Mouse (Mus musculus): ENCODE data around the gene Pigs. TPM values are rescaled to one million over a fixed set of nuclear protein-coding genes. Genes with fewer than 3 reads are reported as not detected.

Gene Pigs
- polyA plus RNA-seq, 1 experiment: 88.3 TPM

DNA sequence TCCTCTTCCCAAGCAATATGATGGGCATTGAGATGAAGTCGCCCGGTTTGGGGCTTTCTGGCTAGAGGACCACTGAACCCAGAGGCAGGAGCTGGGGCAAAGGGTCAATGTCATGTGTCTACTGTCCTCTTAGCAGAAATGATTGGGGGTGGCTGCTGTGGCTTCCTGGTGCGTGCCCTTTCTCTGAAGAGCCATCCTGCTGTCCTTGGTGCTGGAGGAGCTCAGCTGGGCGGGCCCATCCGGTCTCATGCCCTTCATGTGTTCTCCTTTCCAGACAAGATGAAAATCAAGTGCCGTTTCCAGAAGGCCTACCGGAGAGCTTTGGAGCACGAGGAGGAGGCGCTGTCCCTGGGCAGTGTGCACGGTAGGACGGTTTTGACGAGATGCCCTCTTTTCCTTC lies 4.5 kb downstream of the Pigs start:
- no peak overlapping the region for H3K4me3 ChIP-seq (ENCODE audit: control insufficient read depth, insufficient read depth, low read length)
- H3K36me3 ChIP-seq (ENCODE audit: control insufficient read depth, insufficient read depth, low read length): peaks cover 7% of the 10 kb centered on the region; the same call in 1 of the 2 replicates
- 99% methylated on average over 12 of the region's 12 CpGs for WGBS

DNA sequence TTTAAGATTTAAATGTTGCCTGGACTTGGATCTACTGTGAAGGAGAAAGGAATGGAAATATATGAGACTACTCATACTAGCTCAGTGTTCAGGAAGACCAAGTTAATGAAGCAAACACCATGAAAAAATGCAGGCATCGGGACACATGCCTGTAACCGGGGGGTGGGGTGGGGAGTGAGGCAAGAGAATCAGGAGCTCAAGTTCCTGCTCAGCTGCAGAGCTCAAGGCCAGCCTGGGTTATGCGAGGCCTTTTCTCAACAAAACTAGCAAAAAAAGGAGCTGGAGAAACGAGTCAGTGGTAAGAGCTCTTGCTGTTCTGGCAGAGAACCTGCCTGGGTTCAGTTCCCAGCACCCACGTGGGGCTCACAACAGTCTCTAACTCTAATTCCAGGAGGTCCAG lies 5.8 kb downstream of the Pigs start:
- peaks cover 2% of the 10 kb centered on the region for H3K4me1 ChIP-seq (replicated peaks; ENCODE audit: control insufficient read depth, insufficient read depth, low read length)
- no peak for TF ChIP-seq CTCF (IDR thresholded peaks at IDR 0.05; ENCODE audit: borderline replicate concordance, control insufficient read depth, extremely low read depth, insufficient read depth, low read length, poor library complexity)
- TF ChIP-seq POLR2A (IDR thresholded peaks at IDR 0.05; ENCODE audit: control insufficient read depth, extremely low read depth, insufficient read depth, low read length, poor library complexity): no peak
- WGBS: 91% methylated on average over 5 of the region's 5 CpGs
- H3K27me3 ChIP-seq (ENCODE audit: control insufficient read depth, insufficient read depth, low read length): no peaks in the 10 kb centered on the region
- peaks cover 7% of the 10 kb centered on the region for H3K36me3 ChIP-seq (ENCODE audit: control insufficient read depth, insufficient read depth, low read length)
- H3K27ac ChIP-seq (ENCODE audit: control insufficient read depth, insufficient read depth, low read length): no peak overlapping the region
- DNase-seq: no peak
- H3K4me3 ChIP-seq (ENCODE audit: control insufficient read depth, insufficient read depth, low read length): no peak overlapping the region

More for the DNA sequence above, 4.5 kb downstream of the Pigs start:
- TF ChIP-seq POLR2A (IDR thresholded peaks at IDR 0.05; ENCODE audit: control insufficient read depth, extremely low read depth, insufficient read depth, low read length, poor library complexity) (no peak), CTCF (IDR thresholded peaks at IDR 0.05; ENCODE audit: borderline replicate concordance, control insufficient read depth, extremely low read depth, insufficient read depth, low read length, poor library complexity) (no peak)
- H3K27ac ChIP-seq (ENCODE audit: control insufficient read depth, insufficient read depth, low read length): no peak overlapping the region
- DNase-seq: no peak
- H3K4me1 ChIP-seq (replicated peaks; ENCODE audit: control insufficient read depth, insufficient read depth, low read length): peaks cover 5% of the 10 kb centered on the region
- no peaks in the 10 kb centered on the region for H3K27me3 ChIP-seq (ENCODE audit: control insufficient read depth, insufficient read depth, low read length)

DNA sequence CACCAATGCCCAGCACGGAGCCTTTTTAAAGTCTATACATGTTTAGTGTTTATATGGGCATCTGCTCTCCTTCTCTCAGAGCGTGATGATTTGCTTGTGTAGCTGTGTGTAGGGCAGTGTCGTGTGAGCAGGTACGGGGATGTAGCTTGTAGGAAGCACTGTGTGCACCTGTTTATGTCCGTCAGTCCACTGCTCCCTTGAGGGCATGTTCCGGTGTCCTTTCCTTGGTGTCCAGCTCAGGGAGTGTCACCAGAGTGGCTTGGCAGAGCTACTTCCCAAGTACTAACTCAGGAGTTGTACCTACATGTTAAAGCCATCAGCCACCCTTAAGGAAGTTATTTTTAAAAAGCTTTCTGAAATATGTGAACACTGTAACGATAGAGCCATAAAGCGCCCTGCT lies 8.8 kb downstream of the Pigs start:
- Histone ChIP-seq H3K4me3 (ENCODE audit: control insufficient read depth, insufficient read depth, low read length) (no peak overlapping the region), H3K27me3 (ENCODE audit: control insufficient read depth, insufficient read depth, low read length) (no peaks in the 10 kb centered on the region), H3K4me1 (replicated peaks; ENCODE audit: control insufficient read depth, insufficient read depth, low read length) (no peaks in the 10 kb centered on the region), H3K27ac (ENCODE audit: control insufficient read depth, insufficient read depth, low read length) (no peak overlapping the region), H3K36me3 (ENCODE audit: control insufficient read depth, insufficient read depth, low read length) (peaks cover 7% of the 10 kb centered on the region)
- DNase-seq: no peak
- WGBS: 94% methylated on average over 8 of the region's 8 CpGs
- TF ChIP-seq POLR2A (IDR thresholded peaks at IDR 0.05; ENCODE audit: control insufficient read depth, extremely low read depth, insufficient read depth, low read length, poor library complexity): no peak
- no peak for TF ChIP-seq CTCF (IDR thresholded peaks at IDR 0.05; ENCODE audit: borderline replicate concordance, control insufficient read depth, extremely low read depth, insufficient read depth, low read length, poor library complexity)

DNA sequence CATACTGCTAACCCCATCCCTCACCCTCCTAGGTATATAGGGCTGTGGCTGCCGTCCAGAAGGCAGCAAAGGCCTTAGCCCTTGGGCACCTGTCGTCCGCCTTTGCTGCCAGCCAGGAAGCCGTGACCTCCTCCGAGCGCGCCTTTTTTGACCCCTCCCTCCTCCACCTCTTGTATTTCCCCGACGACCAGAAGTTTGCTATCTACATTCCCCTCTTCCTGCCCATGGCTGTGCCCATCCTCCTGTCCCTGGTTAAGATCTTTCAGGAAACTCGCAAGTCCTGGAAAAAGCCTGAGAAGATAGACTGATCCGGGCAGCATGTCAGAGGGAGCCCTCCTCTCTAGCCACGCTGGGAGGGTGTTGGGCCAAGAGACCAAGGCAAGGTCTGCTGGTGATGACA lies 13.5 kb downstream of the Pigs start:
- TF ChIP-seq CTCF (IDR thresholded peaks at IDR 0.05; ENCODE audit: borderline replicate concordance, control insufficient read depth, extremely low read depth, insufficient read depth, low read length, poor library complexity) (no peak), POLR2A (IDR thresholded peaks at IDR 0.05; ENCODE audit: control insufficient read depth, extremely low read depth, insufficient read depth, low read length, poor library complexity) (no peak)
- no peaks in the 10 kb centered on the region; the same call in none of the 2 replicates for H3K36me3 ChIP-seq (ENCODE audit: control insufficient read depth, insufficient read depth, low read length)

GRCm38 (mm10) chr11:78343381-78344327 lies 15.4 kb downstream of the Pigs start, which contains the start of gene Unc119:
TSS of gene Unc119 (plus strand) at chr11:78343482.
- Histone ChIP-seq H3K4me3 (ENCODE audit: control insufficient read depth, insufficient read depth, low read length) (peak within 1 kb of the TSS; percentile 52), H3K4me1 (replicated peaks; ENCODE audit: control insufficient read depth, insufficient read depth, low read length) (peaks cover 29% of the 10 kb centered on the region), H3K27me3 (ENCODE audit: control insufficient read depth, insufficient read depth, low read length) (no peaks in the 10 kb centered on the region), H3K36me3 (ENCODE audit: control insufficient read depth, insufficient read depth, low read length) (no peaks in the 10 kb centered on the region; the same call in none of the 2 replicates), H3K27ac (ENCODE audit: control insufficient read depth, insufficient read depth, low read length) (no peak within 1 kb of the TSS)
- no peak for TF ChIP-seq CTCF (IDR thresholded peaks at IDR 0.05; ENCODE audit: borderline replicate concordance, control insufficient read depth, extremely low read depth, insufficient read depth, low read length, poor library complexity)
- TF ChIP-seq POLR2A (IDR thresholded peaks at IDR 0.05; ENCODE audit: control insufficient read depth, extremely low read depth, insufficient read depth, low read length, poor library complexity): no peak
- peak; percentile 85 for DNase-seq
- WGBS: 3% methylated on average over 64 of the region's 66 CpGs

More for the DNA sequence above, 13.5 kb downstream of the Pigs start:
- Histone ChIP-seq H3K4me3 (ENCODE audit: control insufficient read depth, insufficient read depth, low read length) (no peak overlapping the region), H3K27me3 (ENCODE audit: control insufficient read depth, insufficient read depth, low read length) (no peaks in the 10 kb centered on the region), H3K27ac (ENCODE audit: control insufficient read depth, insufficient read depth, low read length) (no peak overlapping the region), H3K4me1 (replicated peaks; ENCODE audit: control insufficient read depth, insufficient read depth, low read length) (peaks cover 27% of the 10 kb centered on the region)
- 95% methylated on average over 12 of the region's 12 CpGs for WGBS
- no peak for DNase-seq

DNA sequence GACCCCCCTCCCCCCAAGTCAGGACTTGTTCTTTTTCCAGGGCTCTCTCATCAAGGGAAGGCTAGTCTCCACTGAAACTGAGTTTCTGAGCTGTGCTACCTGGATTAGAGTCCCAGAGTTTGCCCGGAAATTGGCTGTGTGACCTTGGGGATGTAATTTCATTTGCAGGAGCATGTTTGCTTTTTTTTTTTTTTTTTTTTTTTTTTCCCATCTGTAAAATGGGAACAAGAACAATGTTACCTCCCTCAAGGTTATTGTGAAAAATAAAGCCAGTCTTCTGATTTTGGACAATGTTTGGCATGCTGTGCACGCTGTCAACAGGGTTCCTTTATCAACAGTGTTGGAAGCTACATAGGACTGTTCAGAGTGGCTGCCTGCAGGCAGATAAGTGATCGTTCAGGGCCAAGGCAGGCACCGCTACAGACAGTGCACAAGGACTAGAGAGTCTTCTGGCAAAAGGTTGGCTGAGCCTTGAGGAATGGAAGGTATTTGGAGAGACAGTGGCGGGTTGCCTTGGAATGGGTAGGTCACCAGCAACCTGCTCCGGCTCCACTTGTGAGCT lies 16.2 kb downstream of the Pigs start:
- TF ChIP-seq POLR2A (IDR thresholded peaks at IDR 0.05; ENCODE audit: control insufficient read depth, extremely low read depth, insufficient read depth, low read length, poor library complexity): no peak
- no peak for TF ChIP-seq CTCF (IDR thresholded peaks at IDR 0.05; ENCODE audit: borderline replicate concordance, control insufficient read depth, extremely low read depth, insufficient read depth, low read length, poor library complexity)
- Histone ChIP-seq H3K4me1 (replicated peaks; ENCODE audit: control insufficient read depth, insufficient read depth, low read length) (peaks cover 29% of the 10 kb centered on the region), H3K4me3 (ENCODE audit: control insufficient read depth, insufficient read depth, low read length) (0 out of 2 replicates have a peak overlapping the region, but pooled peaks have one; percentile 52), H3K27me3 (ENCODE audit: control insufficient read depth, insufficient read depth, low read length) (no peaks in the 10 kb centered on the region), H3K27ac (ENCODE audit: control insufficient read depth, insufficient read depth, low read length) (no peak overlapping the region), H3K36me3 (ENCODE audit: control insufficient read depth, insufficient read depth, low read length) (no peaks in the 10 kb centered on the region; the same call in 1 of the 2 replicates)
- WGBS: 90% methylated on average over 6 of the region's 6 CpGs
- DNase-seq: no peak

Data from thymus, adult 2 months (tissue).